Comparison of ENCODE assay signal across 9 mouse cellular contexts in genomic region chr11:30291155-30291554, GRCm38 (mm10). TPM values are rescaled to one million over a fixed set of nuclear protein-coding genes. Genes with fewer than 3 reads are reported as not detected.
A peak's percentile ranks its signal among the peaks of the same experiment; 100 is the strongest.
DNase-seq lines count a peak whose midpoint lies in the region; ATAC-seq and TF ChIP-seq lines count a peak whose summit lies in the region.
"Had no signal": no experiment of that assay in that cellular context is flagged by ENCODE, and none has a peak within 500 bp of the region (broad histone marks: within the 10 kb centered on the region; RNA-seq: fewer than 3 reads in every experiment).

No protein-coding gene starts in this region.

- WGBS in limb, embryonic 13.5 days, result 47% methylated on average over 8 of the region's 8 CpGs
- 58% methylated on average over 8 of the region's 8 CpGs for WGBS in limb, embryonic 10.5 days
- WGBS in kidney, embryonic 16.5 days, result 21% methylated on average over 8 of the region's 8 CpGs
- 11% methylated on average over 8 of the region's 8 CpGs for WGBS in small intestine, adult 2 months

- no peak for ATAC-seq in limb, embryonic 13.5 days (ENCODE audit: low FRiP score, low read depth)
- ATAC-seq in kidney, embryonic 16.5 days (ENCODE audit: low FRiP score, low TSS enrichment), result peak; percentile 89

- no peak overlapping the region for H3K4me3 ChIP-seq in limb, embryonic 13.5 days
- H3K4me3 ChIP-seq in limb, embryonic 10.5 days, result no peak overlapping the region
- no peak overlapping the region for H3K4me3 ChIP-seq in kidney, embryonic 16.5 days (ENCODE audit: low read length)
- no peak overlapping the region for H3K4me3 ChIP-seq in small intestine, adult 2 months (ENCODE audit: low read depth, low read length)

- H3K4me2 ChIP-seq in limb, embryonic 13.5 days (replicated peaks), result no peak overlapping the region
- 0 out of 2 replicates have a peak overlapping the region, but pooled peaks have one; percentile 8 for H3K4me2 ChIP-seq in kidney, embryonic 16.5 days (replicated peaks; ENCODE audit: low read depth, low read length)

- DNase-seq in limb, embryonic 10.5 days (ENCODE audit: low spot score), result no peak
- DNase-seq in gastrocnemius, postnatal 4 days (ENCODE audit: low spot score in 2 of 2), result peak; percentile 20 to 41
- no peak for DNase-seq in thymus, postnatal 0 days (ENCODE audit: low spot score)
- DNase-seq in frontal cortex, postnatal 36 days (ENCODE audit: low spot score in 2 of 2), result no peak
- DNase-seq in layer of hippocampus, postnatal 36 days, result no peak

- H3K9ac ChIP-seq in limb, embryonic 13.5 days, result no peak overlapping the region
- no peak overlapping the region for H3K9ac ChIP-seq in kidney, embryonic 16.5 days (replicated peaks; ENCODE audit: low read length)

- H3K27ac ChIP-seq in limb, embryonic 13.5 days, result 0 out of 2 replicates have a peak overlapping the region, but pooled peaks have one; percentile 10
- no peak overlapping the region for H3K27ac ChIP-seq in limb, embryonic 10.5 days
- H3K27ac ChIP-seq in kidney, embryonic 16.5 days (ENCODE audit: low read length), result peak overlapping the region; percentile 54
- H3K27ac ChIP-seq in small intestine, adult 2 months (ENCODE audit: insufficient read depth, low read depth, low read length), result peak overlapping the region; percentile 61

- no peaks in the 10 kb centered on the region for H3K9me3 ChIP-seq in limb, embryonic 13.5 days
- no peaks in the 10 kb centered on the region for H3K9me3 ChIP-seq in limb, embryonic 10.5 days (replicated peaks)
- no peaks in the 10 kb centered on the region for H3K9me3 ChIP-seq in kidney, embryonic 16.5 days (ENCODE audit: low read length)
- H3K9me3 ChIP-seq: G1E had no signal

- no peak for TF ChIP-seq POLR2A in small intestine, adult 2 months (IDR thresholded peaks at IDR 0.05; ENCODE audit: low read depth, low read length)

- peaks cover 11% of the 10 kb centered on the region; the same call in 1 of the 2 replicates for H3K4me1 ChIP-seq in limb, embryonic 13.5 days
- H3K4me1 ChIP-seq in limb, embryonic 10.5 days, result no peaks in the 10 kb centered on the region
- H3K4me1 ChIP-seq in kidney, embryonic 16.5 days (ENCODE audit: insufficient read depth, low read length), result peaks cover 31% of the 10 kb centered on the region
- no peaks in the 10 kb centered on the region for H3K4me1 ChIP-seq in small intestine, adult 2 months (ENCODE audit: control insufficient read depth, insufficient read depth, insufficient read length, low read length)

- TF ChIP-seq CTCF in small intestine, adult 2 months (IDR thresholded peaks at IDR 0.05; ENCODE audit: extremely low read depth, insufficient read length, insufficient replicate concordance, low read depth, low read length), result no peak

- no peaks in the 10 kb centered on the region for H3K36me3 ChIP-seq in limb, embryonic 13.5 days
- no peaks in the 10 kb centered on the region for H3K36me3 ChIP-seq in limb, embryonic 10.5 days
- H3K36me3 ChIP-seq in kidney, embryonic 16.5 days (ENCODE audit: insufficient read depth, low read length), result no peaks in the 10 kb centered on the region
- no peaks in the 10 kb centered on the region for H3K36me3 ChIP-seq in small intestine, adult 2 months (ENCODE audit: control insufficient read depth, insufficient read depth, low read length)
- H3K36me3 ChIP-seq: G1E had no signal

- H3K27me3 ChIP-seq in limb, embryonic 13.5 days, result no peaks in the 10 kb centered on the region
- H3K27me3 ChIP-seq in limb, embryonic 10.5 days (ENCODE audit: low read depth, poor library complexity, severe bottlenecking), result no peaks in the 10 kb centered on the region
- no peaks in the 10 kb centered on the region for H3K27me3 ChIP-seq in kidney, embryonic 16.5 days (ENCODE audit: insufficient read depth, low read length)
- H3K27me3 ChIP-seq in small intestine, adult 2 months (ENCODE audit: control insufficient read depth, insufficient read depth, low read length), result no peaks in the 10 kb centered on the region

RNA-seq across cellular contexts. Expression of gene Sptbn1, which starts 23.2 kb away (rescaled TPM):
- polyA plus RNA-seq in limb, embryonic 13.5 days (2015; fragmentation: Nextera tagmentation; extraction: Ambion mirVana), result 91.3 and 95.8 TPM in 2 replicates
- 55.9 and 64.1 TPM in 2 replicates for polyA plus RNA-seq in limb, embryonic 10.5 days (2016; fragmentation: Nextera tagmentation; extraction: Ambion mirVana)
- total RNA-seq in gastrocnemius, postnatal 4 days (2021), result 100 to 1,000 TPM; 233 to 240 TPM
- polyA plus RNA-seq in kidney, embryonic 16.5 days (2015; fragmentation: Nextera tagmentation; extraction: Ambion mirVana), result 119 and 135 TPM in 2 replicates
- 21.4 and 43.1 TPM in 2 replicates for polyA plus RNA-seq in small intestine, adult 2 months (2012; rRNA removed)
- polyA plus RNA-seq in thymus, postnatal 0 days (2015; fragmentation: Nextera tagmentation; extraction: Ambion mirVana), result 59.1 and 64.4 TPM in 2 replicates
- 100 to 1,000 TPM; 570 to 594 TPM for total RNA-seq in layer of hippocampus, postnatal 36 days (2021)

Comparison
In these comparisons a context has a peak if more than half of its experiments do, and no peak if none do; other contexts are left out.
1. DNase-seq: peak in gastrocnemius, postnatal 4 days (2 of 2); none in limb, embryonic 10.5 days (single experiment), thymus, postnatal 0 days (single experiment), frontal cortex, postnatal 36 days (0 of 2) and layer of hippocampus, postnatal 36 days (0 of 2).